Mouse (Mus musculus) CH12.LX (cell line): ENCODE results near the gene 5730522E02Rik. TPM values are rescaled to one million over a fixed set of nuclear protein-coding genes. Genes with fewer than 3 reads are reported as not detected.

ENCODE experiments used
- DNase-seq: peaks from one replicate; pipeline ENCODE4 v3.0.0-alpha.2; 2013; ENCODE audit errors: extremely low read depth
- H3K27ac ChIP-seq: 2 replicates; pipeline ENCODE4 v1.5.1; 2012; ENCODE audit warnings: low read depth, mild to moderate bottlenecking, control low read depth, moderate library complexity; ENCODE audit not compliant: insufficient read depth
- H3K27me3 ChIP-seq: replicated peaks from 2 replicates; pipeline ENCODE3; 2012; ENCODE audit warnings: inconsistent platforms
- H3K36me3 ChIP-seq, 2 experiments: replicated peaks in 1 of 2; 2 replicates each; pipeline versions ENCODE3 to v1.6.1; 2012; ENCODE audit warnings: inconsistent platforms in 1 of 2, low read length in 1 of 2, mild to moderate bottlenecking in 1 of 2, mixed read lengths in 1 of 2, moderate library complexity in 1 of 2; ENCODE audit not compliant: control insufficient read depth in 1 of 2, insufficient read depth in 1 of 2
- H3K4me1 ChIP-seq, 2 experiments: 2 replicates each; pipeline ENCODE4 v1.6.1; 2012; ENCODE audit warnings: inconsistent platforms in 1 of 2, moderate library complexity in 1 of 2; ENCODE audit not compliant: insufficient read depth in 2 of 2, control insufficient read depth in 1 of 2
- H3K4me2 ChIP-seq: 2 replicates; pipeline ENCODE4 v1.6.1; 2012; ENCODE audit warnings: low read depth, mild to moderate bottlenecking, control low read depth; ENCODE audit not compliant: poor library complexity, insufficient read depth, severe bottlenecking
- H3K4me3 ChIP-seq, 3 experiments: fragments of 150-350 bp in 1 of 3; sonication (generic) in 1 of 3; replicated peaks in 1 of 3; 2 replicates each; pipeline versions ENCODE3 to v1.5.1; 2011 to 2012; ENCODE audit warnings: low read depth in 2 of 3, low read length in 2 of 3, mild to moderate bottlenecking in 2 of 3, moderate library complexity in 2 of 3, control low read depth in 1 of 3, improper control_type of control experiment in 1 of 3, inconsistent platforms in 1 of 3, mixed read lengths in 1 of 3; ENCODE audit not compliant: poor library complexity in 1 of 3
- H3K79me2 ChIP-seq: replicated peaks from 2 replicates; pipeline ENCODE4 v1.6.1; 2012; ENCODE audit warnings: mild to moderate bottlenecking, moderate library complexity; ENCODE audit not compliant: control insufficient read depth, poor library complexity, insufficient read depth, severe bottlenecking; ENCODE audit errors: extremely low read depth
- H3K9ac ChIP-seq: 2 replicates; pipeline ENCODE4 v1.6.1; 2012; ENCODE audit warnings: low read depth, mild to moderate bottlenecking, control low read depth, moderate library complexity; ENCODE audit not compliant: insufficient read depth
- H3K9me3 ChIP-seq: replicated peaks from 2 replicates; pipeline ENCODE3; 2012; ENCODE audit warnings: low read length, inconsistent platforms, mixed read lengths
- BHLHE40 ChIP-seq: IDR thresholded peaks from 2 replicates; pipeline ENCODE4 v1.6.1; 2011; ENCODE audit warnings: mild to moderate bottlenecking, low read depth, low read length, improper control_type of control experiment
- CHD2 ChIP-seq: IDR thresholded peaks from 2 replicates; pipeline ENCODE4 v1.6.1; 2011; ENCODE audit warnings: low read length, improper control_type of control experiment
- ELF1 ChIP-seq: IDR thresholded peaks from 2 replicates; pipeline ENCODE4 v1.6.1; 2014; ENCODE audit warnings: low read depth, mild to moderate bottlenecking, inconsistent platforms, low read length, improper control_type of control experiment
- ETS1 ChIP-seq: conservative IDR thresholded peaks from 2 replicates; pipeline ENCODE4 v1.6.1; 2012; ENCODE audit warnings: low read depth, mild to moderate bottlenecking, inconsistent platforms, low read length, improper control_type of control experiment, moderate library complexity
- GABPA ChIP-seq: IDR thresholded peaks from 2 replicates; pipeline ENCODE4 v1.6.1; 2012; ENCODE audit warnings: low read depth, low read length, improper control_type of control experiment, inconsistent platforms; ENCODE audit not compliant: insufficient replicate concordance
- HCFC1 ChIP-seq: IDR thresholded peaks from 2 replicates; pipeline ENCODE4 v1.6.1; 2012; ENCODE audit warnings: low read depth, mild to moderate bottlenecking, inconsistent platforms, low read length, improper control_type of control experiment
- IRF4 ChIP-seq: IDR thresholded peaks from 2 replicates; pipeline ENCODE4 v1.6.1; 2014; ENCODE audit warnings: low read depth, mild to moderate bottlenecking, inconsistent platforms, low read length, improper control_type of control experiment
- JUN ChIP-seq: IDR thresholded peaks from 2 replicates; pipeline ENCODE4 v1.6.1; 2011; ENCODE audit warnings: low read depth, mild to moderate bottlenecking, low read length, improper control_type of control experiment, moderate library complexity; ENCODE audit not compliant: insufficient read depth
- KAT2A ChIP-seq: IDR thresholded peaks from 2 replicates; pipeline ENCODE4 v1.6.1; 2012; ENCODE audit warnings: low read length, improper control_type of control experiment, inconsistent platforms; ENCODE audit not compliant: insufficient replicate concordance
- MAFK ChIP-seq: IDR thresholded peaks from 2 replicates; pipeline ENCODE4 v1.6.1; 2011; ENCODE audit warnings: low read length, improper control_type of control experiment; ENCODE audit not compliant: insufficient replicate concordance
- MAX ChIP-seq: IDR thresholded peaks from 2 replicates; pipeline ENCODE4 v1.6.1; 2011; ENCODE audit warnings: low read length, improper control_type of control experiment
- MAZ ChIP-seq: IDR thresholded peaks from 2 replicates; pipeline ENCODE4 v1.6.1; 2012; ENCODE audit warnings: low read depth, mild to moderate bottlenecking, inconsistent platforms, low read length, improper control_type of control experiment, moderate library complexity
- MYC ChIP-seq: IDR thresholded peaks from 2 replicates; pipeline ENCODE4 v1.6.1; 2011; ENCODE audit warnings: low read depth, mild to moderate bottlenecking, improper control_type of control experiment, low read length
- NELFE ChIP-seq: IDR thresholded peaks from 2 replicates; pipeline ENCODE4 v1.6.1; 2011; ENCODE audit warnings: low read depth, low read length, improper control_type of control experiment
- POLR2A ChIP-seq: IDR thresholded peaks from 2 replicates; pipeline ENCODE4 v1.6.1; 2011; ENCODE audit warnings: low read depth, mild to moderate bottlenecking, improper control_type of control experiment, low read length
- RAD21 ChIP-seq: IDR thresholded peaks from 2 replicates; pipeline ENCODE4 v1.6.1; 2011; ENCODE audit warnings: low read depth, mild to moderate bottlenecking, low read length, improper control_type of control experiment, moderate library complexity
- SIN3A ChIP-seq: IDR thresholded peaks from 2 replicates; pipeline ENCODE4 v1.6.1; 2012; ENCODE audit warnings: low read length, improper control_type of control experiment, inconsistent platforms
- USF1 ChIP-seq: IDR thresholded peaks from 2 replicates; pipeline ENCODE4 v1.6.1; 2014; ENCODE audit warnings: low read depth, mild to moderate bottlenecking, inconsistent platforms, low read length, improper control_type of control experiment
- ZC3H11A ChIP-seq: IDR thresholded peaks from 2 replicates; pipeline ENCODE4 v1.6.1; 2012; ENCODE audit warnings: low read depth, mild to moderate bottlenecking, inconsistent platforms, low read length, improper control_type of control experiment
- ZNF384 ChIP-seq: IDR thresholded peaks from 2 replicates; pipeline ENCODE4 v1.6.1; 2012; ENCODE audit warnings: low read depth, low read length, improper control_type of control experiment, inconsistent platforms
- dilution Hi-C: fragments of 300-500 bp; cut with MboI; formaldehyde crosslinking; loops from 2 replicates; pipeline ENCODE4 v1.14.3; 2020; ENCODE audit warnings: low sequenced_read_pairs; ENCODE audit not compliant: extremely low pct_unique_long_range_greater_than_20kb, extremely low pct_ligation_motif_present
- in situ Hi-C: fragments of 300-500 bp; cut with MboI; formaldehyde crosslinking; loops from 3 replicates; pipeline ENCODE4 v1.14.3; 2019; ENCODE audit warnings: low sequenced_read_pairs, low pct_ligation_motif_present, low pct_unique_long_range_greater_than_20kb, mixed read lengths
- polyA plus RNA-seq: library from polyadenylated mRNA; unstranded; fragments of >175 nt; gene quantifications from 2 replicates; pipeline ENCODE4 v1.2.1, GENCODE M21; 2012; ENCODE audit warnings: low read depth; ENCODE audit not compliant: insufficient read length
- total RNA-seq, 2 experiments: library from RNA; depleted of rRNA; stranded (reverse); fragments of 300-350 nt in 1 of 2; fragments of >200 nt in 1 of 2; gene quantifications; 2 replicates each; pipeline ENCODE4 v1.2.3; 2012 to 2014

5730522E02Rik gene
- total and polyA plus RNA-seq, 3 experiments: not detected

GRCm38 (mm10) chr11:26203466-26203865 is 7.1 kb downstream of the 5730522E02Rik start:
- H3K9me3 ChIP-seq: no peaks in the 10 kb centered on the region
- TF ChIP-seq USF1: no peak
- no peak for TF ChIP-seq MYC
- no peak for TF ChIP-seq JUN
- no peak for TF ChIP-seq BHLHE40
- TF ChIP-seq SIN3A: no peak
- peaks cover 3 to 9% of the 10 kb centered on the region in 2 experiments; a peak in 2 of 4 replicates for H3K4me1 ChIP-seq
- dilution Hi-C loops (no loop called here), in situ Hi-C loops (loop anchor here (10.0 to 25.0 kb wide), 2 partner anchors 441 to 759 kb away; no protein-coding TSS in a partner anchor)
- no peaks in the 10 kb centered on the region for H3K79me2 ChIP-seq
- H3K9ac ChIP-seq: no peak overlapping the region
- no peaks in the 10 kb centered on the region for H3K27me3 ChIP-seq
- H3K4me2 ChIP-seq: no peak overlapping the region
- no peak overlapping the region for H3K27ac ChIP-seq
- DNase-seq: no peak
- no peaks in the 10 kb centered on the region for H3K36me3 ChIP-seq
- no peak overlapping the region for H3K4me3 ChIP-seq

- H3K4me1 ChIP-seq: peaks cover 3 to 9% of the 10 kb centered on the region in 2 experiments; a peak in 2 of 4 replicates
- H3K9me3 ChIP-seq: no peaks in the 10 kb centered on the region
- H3K27me3 ChIP-seq: no peaks in the 10 kb centered on the region
- no peak for TF ChIP-seq POLR2A
- TF ChIP-seq, all 38 proteins: peak for 0
- no peak for DNase-seq
- dilution Hi-C loops (no loop called here), in situ Hi-C loops (loop anchor here (10.0 to 25.0 kb wide), 2 partner anchors 442 to 759 kb away; no protein-coding TSS in a partner anchor)
- Histone ChIP-seq H3K36me3 (no peaks in the 10 kb centered on the region), H3K4me3 (no peak overlapping the region), H3K9ac (no peak overlapping the region), H3K79me2 (no peaks in the 10 kb centered on the region), H3K27ac (no peak overlapping the region), H3K4me2 (no peak overlapping the region)
Measured at GRCm38 (mm10) chr11:26202842-26203241, 7.7 kb downstream of the 5730522E02Rik start.

- DNase-seq: no peak
- Histone ChIP-seq H3K4me1 (peaks cover 3 to 9% of the 10 kb centered on the region in 2 experiments; a peak in 2 of 4 replicates), H3K4me3 (no peak overlapping the region), H3K9ac (no peak overlapping the region), H3K27ac (no peak overlapping the region), H3K27me3 (no peaks in the 10 kb centered on the region), H3K79me2 (no peaks in the 10 kb centered on the region), H3K36me3 (no peaks in the 10 kb centered on the region), H3K9me3 (no peaks in the 10 kb centered on the region), H3K4me2 (no peak overlapping the region)
- dilution Hi-C loops (no loop called here), in situ Hi-C loops (loop anchor here (10.0 to 25.0 kb wide), 2 partner anchors 443 to 761 kb away; no protein-coding TSS in a partner anchor)
- TF ChIP-seq ETS1 (no peak), MYC (no peak), RAD21 (no peak), ZNF384 (no peak), MAFK (no peak), NELFE (no peak), ELF1 (no peak), POLR2A (no peak), BHLHE40 (no peak), KAT2A (no peak), HCFC1 (no peak), MAZ (no peak), GABPA (no peak), IRF4 (no peak), MAX (no peak), JUN (no peak), ZC3H11A (no peak), CHD2 (no peak)
Measured at GRCm38 (mm10) chr11:26201778-26202097, 8.8 kb downstream of the 5730522E02Rik start.
